Mouse (Mus musculus) bone marrow, adult 2 months (tissue): ENCODE results near the gene Tigit.

ENCODE experiments used
- CTCF ChIP-seq: fragments of 200-500 bp; IDR thresholded peaks from 2 replicates; pipeline ENCODE4 v1.5.1; 2011; ENCODE audit warnings: low read length, control low read depth; ENCODE audit not compliant: control insufficient read depth, insufficient read depth
- POLR2A ChIP-seq: fragments of 200-500 bp; IDR thresholded peaks from 2 replicates; pipeline ENCODE4 v1.6.1; 2011; ENCODE audit warnings: low read depth, mild to moderate bottlenecking, control low read depth, low read length, borderline replicate concordance; ENCODE audit not compliant: control insufficient read depth

DNA sequence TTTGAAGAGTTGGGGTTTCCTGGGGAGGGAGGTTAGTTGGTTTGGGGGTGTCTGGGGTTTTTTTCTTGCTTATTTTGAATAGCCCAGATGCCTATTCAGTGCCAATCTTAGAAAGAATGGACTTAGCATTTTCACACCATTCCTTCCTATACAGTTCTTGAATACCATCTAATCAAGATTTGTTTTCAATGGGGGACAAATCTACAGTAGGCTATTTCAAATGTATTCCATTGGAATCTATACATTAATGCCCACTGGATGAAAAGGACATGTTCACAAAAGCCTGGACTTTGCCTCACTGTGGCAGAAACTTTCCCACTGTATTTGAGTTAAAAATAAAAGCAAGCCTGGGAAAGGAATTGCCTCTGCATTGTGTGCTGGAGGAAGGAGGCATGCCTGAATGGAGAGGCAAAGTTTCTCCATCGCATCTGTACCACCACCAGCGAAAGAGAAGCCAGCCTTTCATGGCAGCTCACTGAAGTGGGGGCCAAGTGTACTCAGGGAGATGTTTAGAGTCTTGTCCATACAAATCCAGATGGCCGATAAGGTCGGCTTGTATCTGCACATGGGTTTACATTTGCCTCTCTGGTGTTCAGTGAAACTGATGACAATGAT lies 59.4 kb downstream of the Tigit start:
- no peak for TF ChIP-seq CTCF
- no peak for TF ChIP-seq POLR2A
